Mouse (Mus musculus) embryonic facial prominence, embryonic 14.5 days (tissue): ENCODE measurements around the gene Agfg1. TPM values are rescaled to one million over a fixed set of nuclear protein-coding genes. Genes with fewer than 3 reads are reported as not detected.
"Not testable (repeated sequence)": the region's sequence is repeated elsewhere in the genome, so short reads cannot be mapped to it uniquely, and the experiment has no call there.

Experiments used
- ATAC-seq: fragments of 200-750 bp; cut with Nextera tagmentation; 2 replicates; pipeline ENCODE4 v1.8.0; 2017; ENCODE audit warnings: low read depth, moderate number of reproducible peaks, moderate TSS enrichment
- DNase-seq: peaks from one replicate; pipeline ENCODE4 v3.0.0-alpha.2; 2015; ENCODE audit warnings: low spot score
- H3K27ac ChIP-seq: fragments of 300-500 bp; sonication (generic); replicated peaks from 2 replicates; pipeline ENCODE4 v1.5.1; 2014; ENCODE audit warnings: low read depth, mild to moderate bottlenecking, low read length, moderate library complexity
- H3K27me3 ChIP-seq: fragments of 300-500 bp; sonication (generic); replicated peaks from 2 replicates; pipeline ENCODE4 v1.6.1; 2014; ENCODE audit warnings: low read length; ENCODE audit not compliant: control insufficient read depth, insufficient read depth
- H3K36me3 ChIP-seq: fragments of 300-500 bp; sonication (generic); 2 replicates; pipeline ENCODE4 v1.6.1; 2014; ENCODE audit warnings: low read length, mixed read lengths; ENCODE audit not compliant: control insufficient read depth, insufficient read depth
- H3K4me1 ChIP-seq: fragments of 300-500 bp; sonication (generic); 2 replicates; pipeline ENCODE4 v1.6.1; 2014; ENCODE audit warnings: antibody characterized with exemption, low read length; ENCODE audit not compliant: control insufficient read depth, insufficient read depth
- H3K4me2 ChIP-seq: fragments of 300-500 bp; sonication (generic); 2 replicates; pipeline ENCODE4 v1.6.1; 2014; ENCODE audit warnings: low read depth, mild to moderate bottlenecking, low read length, moderate library complexity, mixed read lengths
- H3K4me3 ChIP-seq: fragments of 300-500 bp; sonication (generic); 2 replicates; pipeline ENCODE4 v1.5.1; 2014; ENCODE audit warnings: low read depth, mild to moderate bottlenecking, low read length
- H3K9ac ChIP-seq: fragments of 300-500 bp; sonication (generic); 2 replicates; pipeline ENCODE4 v1.6.1; 2014; ENCODE audit warnings: low read depth, mild to moderate bottlenecking, low read length, moderate library complexity, mixed read lengths
- H3K9me3 ChIP-seq: fragments of 300-500 bp; sonication (generic); 2 replicates; pipeline ENCODE4 v1.6.1; 2016; ENCODE audit warnings: low read length; ENCODE audit not compliant: control insufficient read depth
- WGBS: fragments of 180-500 bp; shearing (Covaris S2); extraction: QIAGEN DNeasy Blood & Tissue Kit; methylation state at CpG from one replicate; pipeline ENCODE4 v1.1.7; 2014; 5-methylcytosine and 5-hydroxymethylcytosine counted together
- polyA plus RNA-seq: library from polyadenylated mRNA; unstranded; fragments of >200 nt; fragmentation: Nextera tagmentation; extraction: Ambion mirVana; gene quantifications from 2 replicates; pipeline ENCODE4 v1.2.1, GENCODE M21; 2014

Agfg1 gene
- polyA plus RNA-seq, 1 experiment from 2014 or later, result 42.4 TPM

- H3K4me3 ChIP-seq, result no peak overlapping the region
- peaks cover 43% of the 10 kb centered on the region for H3K36me3 ChIP-seq
- ATAC-seq, result no peak
- no peak overlapping the region for H3K9ac ChIP-seq
- no peak overlapping the region for H3K4me2 ChIP-seq
- no peak overlapping the region for H3K27ac ChIP-seq
- 95% methylated on average over 3 of the region's 3 CpGs for WGBS
- H3K27me3 ChIP-seq, result no peaks in the 10 kb centered on the region
- H3K9me3 ChIP-seq, result no peaks in the 10 kb centered on the region
- DNase-seq, result no peak
- H3K4me1 ChIP-seq, result no peaks in the 10 kb centered on the region
Observed at GRCm38 (mm10) chr1:82901201-82901600, 61.9 kb downstream of the Agfg1 start.

DNA sequence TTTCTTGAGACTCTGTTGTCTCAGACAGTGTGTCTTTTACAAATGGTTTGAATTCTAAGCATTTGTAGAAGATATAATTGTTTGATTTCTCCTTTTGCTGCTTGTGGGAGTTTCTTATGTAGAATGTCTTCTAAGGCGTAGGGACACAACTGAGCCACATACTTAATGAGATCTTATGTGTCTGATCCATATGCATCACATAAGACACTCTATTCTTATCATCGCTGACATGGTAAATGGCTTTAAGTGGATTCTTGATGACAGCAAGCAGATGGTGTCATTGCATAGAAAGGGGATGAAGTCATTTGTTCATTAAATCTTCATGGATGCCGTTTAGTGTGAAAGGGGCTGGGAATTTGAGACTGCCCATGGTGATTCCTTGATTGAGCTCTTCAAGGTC, 66.6 kb downstream of the Agfg1 start:
- 67% methylated on average over 3 of the region's 3 CpGs for WGBS
- Histone ChIP-seq H3K4me1 (no peaks in the 10 kb centered on the region), H3K4me2 (no peak overlapping the region), H3K9ac (no peak overlapping the region), H3K27ac (no peak overlapping the region), H3K9me3 (no peaks in the 10 kb centered on the region), H3K4me3 (no peak overlapping the region), H3K36me3 (peaks cover 21% of the 10 kb centered on the region), H3K27me3 (no peaks in the 10 kb centered on the region)
- ATAC-seq (peak; percentile 35; the same call in 1 of the 2 replicates), DNase-seq (peak; percentile 13)

DNA sequence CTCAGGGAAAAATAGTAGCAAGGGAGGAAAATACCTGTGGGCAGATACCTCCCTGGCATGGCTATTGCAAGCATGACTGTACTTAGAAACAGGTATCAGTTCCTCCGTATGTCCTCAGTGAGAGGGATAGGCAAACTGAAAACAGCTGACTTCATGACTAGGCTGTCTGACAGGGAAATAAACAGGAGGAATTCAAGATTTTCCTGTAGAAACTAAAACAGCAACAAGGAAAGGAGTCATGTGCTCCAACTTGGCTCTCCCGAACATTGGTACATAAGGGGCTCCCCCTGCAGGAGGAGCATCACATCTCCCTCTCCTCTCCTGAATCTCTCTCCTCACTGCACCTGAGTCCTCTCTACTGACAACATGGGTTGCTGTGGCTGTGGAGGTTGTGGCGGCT, 73.7 kb downstream of the Agfg1 start, which contains the start of gene A030005L19Rik:
TSS of gene A030005L19Rik (plus strand) at position 301 of the 400 bp plus-strand sequence.
- H3K9me3 ChIP-seq, result no peaks in the 10 kb centered on the region
- no peaks in the 10 kb centered on the region for H3K27me3 ChIP-seq
- no peaks in the 10 kb centered on the region for H3K4me1 ChIP-seq
- 81% methylated on average over 3 of the region's 3 CpGs for WGBS
- no peak within 1 kb of the TSS for H3K9ac ChIP-seq
- H3K4me3 ChIP-seq, result no peak within 1 kb of the TSS
- no peak for DNase-seq
- ATAC-seq, result no peak
- H3K36me3 ChIP-seq, result no peaks in the 10 kb centered on the region
- H3K27ac ChIP-seq, result no peak within 1 kb of the TSS
- H3K4me2 ChIP-seq, result no peak within 1 kb of the TSS

- H3K36me3 ChIP-seq, H3K4me1 ChIP-seq, H3K27ac ChIP-seq, DNase-seq, H3K27me3 ChIP-seq, H3K4me3 ChIP-seq, H3K9ac ChIP-seq, H3K4me2 ChIP-seq, ATAC-seq, H3K9me3 ChIP-seq: not testable (repeated sequence)
- WGBS, result 95% methylated on average over 3 of the region's 5 CpGs
Observed at GRCm38 (mm10) chr1:82913434-82913833, 74.2 kb downstream of the Agfg1 start.

DNA sequence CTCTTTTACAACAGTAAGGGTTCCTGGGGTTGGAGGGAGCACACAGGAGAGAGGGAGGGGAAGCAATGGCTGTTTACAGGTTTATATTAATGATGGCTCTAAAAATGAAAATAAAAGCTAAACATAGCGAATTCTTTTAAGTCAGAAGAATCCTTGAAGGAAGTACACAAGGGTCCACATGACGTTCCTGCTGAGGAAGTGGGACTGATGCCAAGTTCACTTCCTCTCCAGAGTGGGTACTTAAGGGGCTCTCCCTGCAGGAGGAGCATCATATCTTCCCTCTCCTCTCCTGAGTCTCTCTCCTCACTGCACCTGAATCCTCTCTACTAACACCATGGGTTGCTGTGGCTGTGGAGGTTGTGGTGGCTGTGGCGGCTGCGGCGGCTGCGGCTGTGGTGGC, 85.4 kb downstream of the Agfg1 start, which contains the start of gene A030014E15Rik:
TSS of gene A030014E15Rik (plus strand) at position 268 of the 400 bp plus-strand sequence.
- DNase-seq, result peak; percentile 8
- Histone ChIP-seq H3K4me1 (no peaks in the 10 kb centered on the region), H3K27ac (no peak within 1 kb of the TSS), H3K9me3 (no peaks in the 10 kb centered on the region), H3K4me3 (no peak within 1 kb of the TSS), H3K4me2 (no peak within 1 kb of the TSS), H3K27me3 (no peaks in the 10 kb centered on the region), H3K9ac (no peak within 1 kb of the TSS), H3K36me3 (no peaks in the 10 kb centered on the region)
- no peak for ATAC-seq
- WGBS, result 78% methylated on average over 6 of the region's 6 CpGs

GRCm38 (mm10) chr1:82930558-82930957, 91.3 kb downstream of the Agfg1 start:
- not testable (repeated sequence) for H3K4me3 ChIP-seq, H3K36me3 ChIP-seq, H3K4me2 ChIP-seq, H3K9ac ChIP-seq, H3K27ac ChIP-seq, H3K4me1 ChIP-seq, DNase-seq, H3K9me3 ChIP-seq, H3K27me3 ChIP-seq, ATAC-seq
- WGBS, result 75% methylated on average over 1 of the region's 3 CpGs

- not testable (repeated sequence) for H3K9ac ChIP-seq, DNase-seq, H3K9me3 ChIP-seq, H3K4me1 ChIP-seq, H3K27ac ChIP-seq, H3K27me3 ChIP-seq, H3K4me3 ChIP-seq, H3K36me3 ChIP-seq, H3K4me2 ChIP-seq, ATAC-seq
- WGBS, result no CpG with 5 or more reads among the region's 6 CpGs
Observed at GRCm38 (mm10) chr1:82931326-82931725, 92.0 kb downstream of the Agfg1 start, which contains the start of gene Gm6217. Gm6217 (minus strand) TSS chr1:82931399.

- H3K4me2 ChIP-seq, result no peak overlapping the region
- ATAC-seq, result no peak
Observed at GRCm38 (mm10) chr1:82938666-82939065, 99.4 kb downstream of the Agfg1 start.

DNA sequence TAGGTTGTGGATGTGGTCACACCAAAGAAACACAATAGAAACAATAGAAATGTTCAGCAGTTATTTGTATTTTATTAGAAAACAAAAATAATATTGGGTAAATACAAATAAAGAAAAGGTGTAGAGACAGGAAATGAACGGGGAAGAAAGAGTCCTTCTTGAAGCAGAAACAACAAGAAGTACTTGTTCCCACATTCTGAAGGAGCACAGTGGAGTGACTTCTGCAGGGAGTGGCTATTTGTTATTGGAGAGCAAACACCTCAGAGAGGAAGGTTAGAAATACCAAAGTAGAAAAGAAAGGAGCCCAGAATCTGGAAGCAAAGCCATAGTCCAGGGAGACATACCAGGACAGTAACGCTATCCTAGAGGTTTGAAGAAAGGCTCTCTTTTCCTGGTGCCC, 103.2 kb downstream of the Agfg1 start:
- not testable (repeated sequence) for H3K27me3 ChIP-seq, H3K4me2 ChIP-seq, H3K9ac ChIP-seq, DNase-seq, H3K4me1 ChIP-seq, H3K4me3 ChIP-seq, ATAC-seq, H3K27ac ChIP-seq, H3K9me3 ChIP-seq, H3K36me3 ChIP-seq
- 83% methylated on average over 1 of the region's 2 CpGs for WGBS

More at GRCm38 (mm10) chr1:82938666-82939065, 99.4 kb downstream of the Agfg1 start:
- Histone ChIP-seq H3K9ac (no peak overlapping the region), H3K36me3 (no peaks in the 10 kb centered on the region), H3K9me3 (0 out of 2 replicates have a peak, but pooled peaks cover 6% of the 10 kb centered on the region), H3K4me3 (no peak overlapping the region), H3K27me3 (no peaks in the 10 kb centered on the region), H3K4me1 (no peaks in the 10 kb centered on the region), H3K27ac (no peak overlapping the region)
- DNase-seq, result no peak
- WGBS, result 96% methylated on average over 5 of the region's 5 CpGs
